Mouse (Mus musculus): Measurements from ENCODE around the gene Cptp. TPM values are rescaled to one million over a fixed set of nuclear protein-coding genes. Genes with fewer than 3 reads are reported as not detected.

Cptp gene
- total RNA-seq, 1 experiment from 2014 or later, result 18.4 TPM

GRCm38 (mm10) chr4:155888181-155888580 lies 18.9 kb upstream of the Cptp start:
- no peak for DNase-seq

GRCm38 (mm10) chr4:155887674-155888073 lies 18.4 kb upstream of the Cptp start:
- no peak for DNase-seq

GRCm38 (mm10) chr4:155886330-155886729 lies 17.1 kb upstream of the Cptp start:
- peak; percentile 1 for DNase-seq

- no peak for DNase-seq
These were observed 14.3 kb upstream of the Cptp start for GRCm38 (mm10) chr4:155883587-155883986.

GRCm38 (mm10) chr4:155871404-155871803 lies 2.2 kb upstream of the Cptp start:
- peak; percentile 2 for DNase-seq

GRCm38 (mm10) chr4:155868614-155869298 lies 484 bp downstream of the Cptp start:
- peak; percentile 43 for DNase-seq

- no peak for DNase-seq
These were observed 6.2 kb downstream of the Cptp start, which contains the start of gene Tas1r3 for GRCm38 (mm10) chr4:155863001-155863400. Tas1r3 (minus strand) TSS chr4:155863362.

- no peak for DNase-seq
These were observed 7.5 kb downstream of the Cptp start for GRCm38 (mm10) chr4:155861787-155862186.

- DNase-seq, result peak; percentile 82
These were observed 9.9 kb downstream of the Cptp start for GRCm38 (mm10) chr4:155859318-155859717.

GRCm38 (mm10) chr4:155856881-155857280 lies 12.4 kb downstream of the Cptp start:
- no peak for DNase-seq

GRCm38 (mm10) chr4:155856071-155856470 lies 13.2 kb downstream of the Cptp start:
- no peak for DNase-seq

- DNase-seq, result no peak
These were observed 14.2 kb downstream of the Cptp start for GRCm38 (mm10) chr4:155854991-155855390.

- no peak for DNase-seq
These were observed 15.8 kb downstream of the Cptp start for GRCm38 (mm10) chr4:155853421-155853820.

- no peak for DNase-seq
These were observed 17.3 kb downstream of the Cptp start for GRCm38 (mm10) chr4:155851951-155852411.

- DNase-seq, result peak; percentile 50
These were observed 17.9 kb downstream of the Cptp start for GRCm38 (mm10) chr4:155851368-155851767.

GRCm38 (mm10) chr4:155849792-155850451 lies 19.3 kb downstream of the Cptp start:
- no peak for DNase-seq

GRCm38 (mm10) chr4:155849391-155849790 lies 19.8 kb downstream of the Cptp start:
- DNase-seq, result no peak

- DNase-seq, result peak; percentile 20
These were observed 20.7 kb downstream of the Cptp start for GRCm38 (mm10) chr4:155848434-155849095.

GRCm38 (mm10) chr4:155847591-155848352 lies 21.5 kb downstream of the Cptp start:
- peak; percentile 49 for DNase-seq

- DNase-seq, result peak; percentile 98
These were observed 22.2 kb downstream of the Cptp start, which contains the start of gene Dvl1 for GRCm38 (mm10) chr4:155846871-155847578. Dvl1 (plus strand) TSS chr4:155847402.

GRCm38 (mm10) chr4:155843231-155843630 lies 26.0 kb downstream of the Cptp start:
- DNase-seq, result no peak

Measured in adrenal gland, postnatal 14 days (tissue).